Mouse (Mus musculus) E14TG2a.4 (cell line): ENCODE results near the gene Atp8a1.

Source experiments
- H3K27me3 ChIP-seq: 2 replicates; pipeline ENCODE4 v1.6.1; 2014; ENCODE audit warnings: low read length, control low read depth; ENCODE audit not compliant: insufficient read depth
- H3K36me3 ChIP-seq: 2 replicates; pipeline ENCODE4 v1.6.1; 2014; ENCODE audit warnings: low read length, control low read depth; ENCODE audit not compliant: insufficient read depth
- H3K4me1 ChIP-seq: replicated peaks from 2 replicates; pipeline ENCODE4 v1.6.1; 2014; ENCODE audit warnings: low read depth, low read length, control low read depth
- H3K4me3 ChIP-seq: replicated peaks from 2 replicates; pipeline ENCODE4 v1.5.1; 2014; ENCODE audit warnings: mild to moderate bottlenecking, low read length
- H3K9me3 ChIP-seq: 2 replicates; pipeline ENCODE4 v1.6.1; 2014; ENCODE audit warnings: low read length, control low read depth
- CTCF ChIP-seq: conservative IDR thresholded peaks from 2 replicates; pipeline ENCODE4 v1.5.1; 2014; ENCODE audit warnings: low read length
- NANOG ChIP-seq: IDR thresholded peaks from 2 replicates; pipeline ENCODE4 v1.6.1; 2014; ENCODE audit warnings: borderline replicate concordance, low read length, mixed read lengths
- POU5F1 ChIP-seq: IDR thresholded peaks from 2 replicates; pipeline ENCODE4 v1.6.1; 2014; ENCODE audit warnings: low read length, borderline replicate concordance

Atp8a1 gene

DNA sequence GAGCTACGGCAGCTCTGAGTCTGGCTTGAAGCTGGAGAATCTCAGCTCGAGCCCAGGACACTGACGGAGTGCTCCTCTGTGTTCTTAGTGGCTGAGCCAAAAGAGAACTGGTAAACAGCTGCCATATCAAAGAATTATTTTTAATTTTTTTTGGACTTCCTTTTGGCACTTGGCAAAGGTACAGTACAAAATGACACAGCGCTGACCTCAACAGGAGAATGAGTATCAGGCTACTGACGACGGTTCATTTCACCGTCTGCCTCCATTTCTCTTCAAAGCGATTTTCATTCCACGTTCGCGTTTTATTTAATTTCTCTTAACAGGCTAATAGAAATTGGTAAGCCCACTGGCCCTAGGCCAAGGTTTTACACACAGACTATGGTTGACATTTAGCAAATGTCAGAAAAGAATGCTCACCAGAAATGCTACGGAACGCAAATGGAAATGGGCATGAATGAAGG, 177.8 kb downstream of the Atp8a1 start:
- H3K4me1 ChIP-seq, result no peaks in the 10 kb centered on the region
- peaks cover 2% of the 10 kb centered on the region; the same call in 1 of the 2 replicates for H3K36me3 ChIP-seq
- TF ChIP-seq NANOG (no peak), POU5F1 (no peak), CTCF (no peak)
- no peak overlapping the region for H3K4me3 ChIP-seq
- no peaks in the 10 kb centered on the region for H3K9me3 ChIP-seq
- no peaks in the 10 kb centered on the region for H3K27me3 ChIP-seq

DNA sequence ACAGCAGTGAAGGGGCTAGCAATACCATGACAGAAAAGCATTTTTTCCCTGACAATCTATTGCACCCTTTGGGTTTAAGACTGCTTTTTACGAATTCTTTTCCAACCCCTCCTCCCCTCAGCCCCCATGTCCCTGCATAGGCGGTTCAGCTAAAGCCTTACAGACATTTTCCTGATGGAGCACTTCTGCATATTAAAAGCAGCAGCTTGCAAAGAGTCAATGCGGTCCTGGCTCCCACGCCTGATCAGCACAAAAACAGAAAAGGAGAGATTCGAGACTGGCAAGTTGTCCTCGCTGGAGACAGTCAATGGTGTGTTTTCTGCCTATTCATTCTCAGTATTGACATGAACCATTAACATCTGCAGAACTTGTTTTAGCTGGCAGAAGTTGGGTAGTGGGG, 184.5 kb downstream of the Atp8a1 start:
- TF ChIP-seq CTCF (no peak), NANOG (no peak), POU5F1 (no peak)
- H3K4me3 ChIP-seq, result no peak overlapping the region
- H3K4me1 ChIP-seq, result peaks cover 7% of the 10 kb centered on the region
- H3K36me3 ChIP-seq, result peaks cover 2% of the 10 kb centered on the region; the same call in 1 of the 2 replicates
- H3K9me3 ChIP-seq, result no peaks in the 10 kb centered on the region
- H3K27me3 ChIP-seq, result no peaks in the 10 kb centered on the region

DNA sequence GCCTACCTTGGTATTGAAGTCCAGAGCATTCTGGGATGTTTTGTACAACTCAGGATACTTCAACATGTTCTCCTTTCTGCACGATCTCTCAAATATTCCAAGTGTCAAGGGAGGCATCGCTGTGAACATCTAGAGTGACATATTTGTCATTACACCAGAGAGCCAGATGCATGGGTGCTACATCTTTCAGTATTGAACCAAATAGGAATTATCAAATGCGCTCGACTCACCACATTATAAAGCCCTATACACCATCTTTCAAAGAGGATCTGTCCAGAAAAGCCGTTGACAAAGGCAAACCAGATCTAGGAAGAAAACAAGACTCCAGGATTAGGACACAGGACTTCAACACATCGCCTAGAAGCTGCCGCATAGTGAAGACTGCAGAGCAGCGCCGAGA, 187.4 kb downstream of the Atp8a1 start:
- Histone ChIP-seq H3K9me3 (no peaks in the 10 kb centered on the region), H3K27me3 (no peaks in the 10 kb centered on the region), H3K4me3 (no peak overlapping the region), H3K4me1 (peaks cover 13% of the 10 kb centered on the region), H3K36me3 (no peaks in the 10 kb centered on the region)
- TF ChIP-seq CTCF, result no peak
- no peak for TF ChIP-seq POU5F1
- no peak for TF ChIP-seq NANOG

- no peaks in the 10 kb centered on the region for H3K36me3 ChIP-seq
- H3K27me3 ChIP-seq, result no peaks in the 10 kb centered on the region
- no peaks in the 10 kb centered on the region for H3K9me3 ChIP-seq
- no peak overlapping the region for H3K4me3 ChIP-seq
- TF ChIP-seq NANOG (no peak), CTCF (no peak), POU5F1 (no peak)
- H3K4me1 ChIP-seq, result peaks cover 9% of the 10 kb centered on the region
These were observed 190.4 kb downstream of the Atp8a1 start for GRCm38 (mm10) chr5:67656821-67657259.

GRCm38 (mm10) chr5:67655696-67656519, 191.3 kb downstream of the Atp8a1 start:
- Histone ChIP-seq H3K4me1 (peaks cover 18% of the 10 kb centered on the region), H3K9me3 (no peaks in the 10 kb centered on the region), H3K4me3 (no peak overlapping the region), H3K27me3 (no peaks in the 10 kb centered on the region), H3K36me3 (no peaks in the 10 kb centered on the region)
- TF ChIP-seq POU5F1, result no peak
- TF ChIP-seq CTCF, result no peak
- no peak for TF ChIP-seq NANOG

- H3K36me3 ChIP-seq, result no peaks in the 10 kb centered on the region
- TF ChIP-seq POU5F1 (no peak), NANOG (no peak), CTCF (no peak)
- H3K4me3 ChIP-seq, result no peak overlapping the region
- no peaks in the 10 kb centered on the region for H3K9me3 ChIP-seq
- peaks cover 18% of the 10 kb centered on the region for H3K4me1 ChIP-seq
- H3K27me3 ChIP-seq, result no peaks in the 10 kb centered on the region
These were observed 192.7 kb downstream of the Atp8a1 start for GRCm38 (mm10) chr5:67654572-67654971.

- Histone ChIP-seq H3K9me3 (no peaks in the 10 kb centered on the region), H3K36me3 (no peaks in the 10 kb centered on the region), H3K4me3 (no peak overlapping the region), H3K4me1 (peaks cover 18% of the 10 kb centered on the region), H3K27me3 (no peaks in the 10 kb centered on the region)
- TF ChIP-seq POU5F1 (no peak), CTCF (no peak), NANOG (no peak)
These were observed 193.7 kb downstream of the Atp8a1 start for GRCm38 (mm10) chr5:67653543-67653942.

DNA sequence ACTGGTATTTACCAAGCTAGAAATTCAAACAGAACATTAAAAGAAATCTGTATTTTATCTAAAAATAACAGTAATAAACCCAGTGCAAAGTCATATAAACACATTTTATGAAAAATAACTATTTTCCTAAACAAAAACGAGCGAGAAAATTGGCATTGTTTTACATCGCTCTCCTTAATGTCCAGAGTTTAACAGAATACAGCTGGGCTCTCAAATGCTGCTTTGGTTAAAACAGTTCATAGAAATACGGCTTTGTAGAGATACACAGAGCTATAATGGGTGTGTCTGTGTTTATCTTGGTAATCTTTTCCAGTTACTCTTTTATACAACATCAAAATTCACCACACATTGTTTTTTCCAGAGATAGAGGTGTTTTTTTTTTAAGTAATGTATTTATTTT, 194.8 kb downstream of the Atp8a1 start:
- H3K36me3 ChIP-seq, result no peaks in the 10 kb centered on the region
- H3K9me3 ChIP-seq, result no peaks in the 10 kb centered on the region
- peaks cover 18% of the 10 kb centered on the region for H3K4me1 ChIP-seq
- H3K27me3 ChIP-seq, result no peaks in the 10 kb centered on the region
- TF ChIP-seq CTCF, result no peak
- TF ChIP-seq NANOG, result no peak
- no peak for TF ChIP-seq POU5F1
- no peak overlapping the region for H3K4me3 ChIP-seq
